Mouse (Mus musculus): Measurements from ENCODE around the gene Arid5b. TPM values are rescaled to one million over a fixed set of nuclear protein-coding genes. Genes with fewer than 3 reads are reported as not detected.

Gene Arid5b
- polyA plus RNA-seq, 1 experiment from 2014 or later = 64.8 TPM

- Histone ChIP-seq H3K4me1 (peaks cover 40% of the 10 kb centered on the region), H3K9me3 (no peaks in the 10 kb centered on the region), H3K27ac (no peak overlapping the region), H3K9ac (no peak overlapping the region), H3K4me2 (no peak overlapping the region), H3K27me3 (no peaks in the 10 kb centered on the region), H3K36me3 (peaks cover 6% of the 10 kb centered on the region; the same call in 1 of the 2 replicates), H3K4me3 (no peak overlapping the region)
- no peak for ATAC-seq (ENCODE audit: insufficient number of reproducible peaks, insufficient read depth, low FRiP score, low TSS enrichment, low read depth)
- 88% methylated on average over 6 of the region's 6 CpGs for WGBS
Measured at GRCm38 (mm10) chr10:68140306-68140705, 138.2 kb downstream of the Arid5b start.

DNA sequence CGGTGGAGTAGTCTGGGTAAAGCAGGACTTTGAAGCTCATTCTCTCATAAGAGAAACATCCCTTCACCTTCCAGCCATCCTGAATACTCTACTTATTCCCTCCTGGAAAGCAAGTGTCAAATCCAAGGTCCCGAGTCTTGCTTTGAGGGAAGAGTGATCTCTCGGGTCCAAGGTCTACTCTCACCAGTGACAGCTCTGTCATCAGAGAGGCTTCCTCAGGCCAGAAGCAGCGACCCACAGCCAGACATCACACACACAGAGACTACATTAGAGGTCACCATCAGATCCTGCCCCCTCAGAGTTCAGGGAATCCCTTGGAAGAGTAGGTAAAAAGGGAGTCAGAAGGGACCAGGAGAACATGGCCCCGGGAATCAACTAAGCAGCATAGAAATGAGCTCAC lies 140.4 kb downstream of the Arid5b start:
- Histone ChIP-seq H3K4me3 (no peak overlapping the region), H3K4me1 (peaks cover 39% of the 10 kb centered on the region), H3K9me3 (no peaks in the 10 kb centered on the region), H3K36me3 (peaks cover 11% of the 10 kb centered on the region), H3K27me3 (no peaks in the 10 kb centered on the region), H3K4me2 (no peak overlapping the region), H3K27ac (no peak overlapping the region), H3K9ac (no peak overlapping the region)
- ATAC-seq (ENCODE audit: insufficient number of reproducible peaks, insufficient read depth, low FRiP score, low TSS enrichment, low read depth) = no peak
- 92% methylated on average over 5 of the region's 5 CpGs for WGBS

DNA sequence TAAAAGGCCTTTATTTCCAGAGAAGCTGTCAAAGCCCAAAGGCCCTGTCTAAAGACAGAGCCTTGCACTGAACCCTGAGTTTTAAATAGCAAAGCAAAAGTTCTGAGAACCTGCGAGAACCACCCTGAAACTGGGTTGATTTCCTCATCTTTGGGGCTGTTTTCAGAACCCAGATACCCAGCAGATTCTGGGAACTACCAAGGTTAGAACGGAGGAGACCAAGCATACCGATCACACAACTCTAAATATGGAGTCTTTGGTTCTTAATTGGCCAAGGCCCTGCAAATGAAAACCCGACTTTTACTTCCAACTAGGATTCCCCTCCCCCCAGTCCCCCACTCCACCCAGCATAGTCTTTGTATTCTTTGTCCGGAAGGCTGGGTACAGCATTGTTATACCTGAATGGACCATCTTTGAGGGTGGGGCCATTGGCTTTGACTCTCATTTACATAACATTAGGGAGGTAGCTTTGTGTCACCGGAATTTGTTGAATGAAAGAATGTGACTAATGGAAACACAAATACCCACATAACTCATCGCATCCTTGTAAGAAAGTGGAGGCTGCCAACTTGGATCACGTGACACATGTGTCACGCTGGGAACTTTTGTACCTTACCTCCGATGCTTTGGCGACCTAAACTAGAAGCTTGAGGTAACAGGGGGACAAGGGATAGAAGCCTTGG lies 141.2 kb downstream of the Arid5b start:
- H3K9me3 ChIP-seq = no peaks in the 10 kb centered on the region
- H3K36me3 ChIP-seq = peaks cover 19% of the 10 kb centered on the region
- peaks cover 35% of the 10 kb centered on the region for H3K4me1 ChIP-seq
- no peak overlapping the region for H3K4me3 ChIP-seq
- peak overlapping the region; percentile 76 for H3K27ac ChIP-seq
- H3K4me2 ChIP-seq = peak overlapping the region; percentile 60
- no peaks in the 10 kb centered on the region for H3K27me3 ChIP-seq
- no peak for ATAC-seq (ENCODE audit: insufficient number of reproducible peaks, insufficient read depth, low FRiP score, low TSS enrichment, low read depth)
- H3K9ac ChIP-seq = peak overlapping the region; percentile 68; the same call in 1 of the 2 replicates
- WGBS = 51% methylated on average over 11 of the region's 11 CpGs

GRCm38 (mm10) chr10:68136480-68137083 lies 142.0 kb downstream of the Arid5b start:
- WGBS = 2% methylated on average over 18 of the region's 18 CpGs

DNA sequence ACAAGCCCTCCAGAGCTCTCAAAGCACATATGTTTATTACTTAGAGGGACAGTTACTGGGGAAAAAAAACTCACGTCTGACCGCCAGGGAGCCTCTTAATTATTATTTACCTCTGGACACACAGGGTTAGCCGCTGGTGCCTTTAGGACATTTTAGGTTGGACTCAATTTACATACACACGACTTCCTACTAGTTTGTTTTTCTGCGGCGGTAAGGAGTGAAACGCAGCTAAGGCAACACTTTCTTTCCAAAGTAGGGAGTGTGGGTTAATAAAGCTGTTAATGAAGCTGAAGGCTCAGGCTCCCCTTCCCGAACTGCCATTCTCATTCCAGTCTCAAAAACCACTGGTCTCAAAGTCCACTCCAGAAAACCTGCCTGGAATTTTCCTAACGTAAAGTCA lies 142.5 kb downstream of the Arid5b start:
- peak overlapping the region; percentile 68 for H3K9ac ChIP-seq
- 1% methylated on average over 9 of the region's 9 CpGs for WGBS
- H3K4me1 ChIP-seq = peaks cover 35% of the 10 kb centered on the region
- peak overlapping the region; percentile 76 for H3K27ac ChIP-seq
- H3K4me2 ChIP-seq = peak overlapping the region; percentile 60
- H3K4me3 ChIP-seq = peak overlapping the region; percentile 39
- peaks cover 31% of the 10 kb centered on the region for H3K36me3 ChIP-seq
- no peaks in the 10 kb centered on the region for H3K27me3 ChIP-seq
- no peaks in the 10 kb centered on the region for H3K9me3 ChIP-seq
- ATAC-seq (ENCODE audit: insufficient number of reproducible peaks, insufficient read depth, low FRiP score, low TSS enrichment, low read depth) = no peak

More at GRCm38 (mm10) chr10:68136480-68137083, 142.0 kb downstream of the Arid5b start:
- H3K9ac ChIP-seq = peak overlapping the region; percentile 68
- peak overlapping the region; percentile 76 for H3K27ac ChIP-seq
- H3K4me3 ChIP-seq = peak overlapping the region; percentile 39
- no peaks in the 10 kb centered on the region for H3K9me3 ChIP-seq
- H3K4me1 ChIP-seq = peaks cover 35% of the 10 kb centered on the region
- peaks cover 26% of the 10 kb centered on the region for H3K36me3 ChIP-seq
- peak; percentile 86 for ATAC-seq (ENCODE audit: insufficient number of reproducible peaks, insufficient read depth, low FRiP score, low TSS enrichment, low read depth)
- no peaks in the 10 kb centered on the region for H3K27me3 ChIP-seq
- peak overlapping the region; percentile 60 for H3K4me2 ChIP-seq

DNA sequence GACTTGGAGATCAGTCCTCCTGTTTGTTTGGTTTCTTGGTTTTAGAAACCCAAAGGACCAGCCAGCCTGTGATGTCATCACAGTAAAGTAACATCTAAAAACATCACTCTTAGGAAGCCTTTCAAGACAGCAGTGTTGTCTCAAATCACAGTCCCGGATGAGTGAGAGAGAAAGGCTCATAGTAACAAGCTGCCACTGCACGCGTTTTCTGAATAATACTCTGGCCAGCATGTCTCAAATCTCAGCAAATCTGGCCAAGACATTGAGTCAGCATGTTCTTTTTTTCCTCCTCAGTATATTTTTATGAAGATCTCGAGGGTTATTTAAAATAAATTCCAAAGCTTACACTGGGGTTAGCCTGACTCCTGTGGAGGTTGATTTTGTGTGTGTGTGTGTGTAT lies 143.1 kb downstream of the Arid5b start:
- H3K4me2 ChIP-seq = peak overlapping the region; percentile 60
- peaks cover 38% of the 10 kb centered on the region for H3K4me1 ChIP-seq
- H3K9ac ChIP-seq = no peak overlapping the region
- H3K36me3 ChIP-seq = peaks cover 32% of the 10 kb centered on the region
- H3K9me3 ChIP-seq = no peaks in the 10 kb centered on the region
- ATAC-seq (ENCODE audit: insufficient number of reproducible peaks, insufficient read depth, low FRiP score, low TSS enrichment, low read depth) = no peak
- peak overlapping the region; percentile 39 for H3K4me3 ChIP-seq
- 17% methylated on average over 4 of the region's 4 CpGs for WGBS
- H3K27me3 ChIP-seq = no peaks in the 10 kb centered on the region
- no peak overlapping the region for H3K27ac ChIP-seq

DNA sequence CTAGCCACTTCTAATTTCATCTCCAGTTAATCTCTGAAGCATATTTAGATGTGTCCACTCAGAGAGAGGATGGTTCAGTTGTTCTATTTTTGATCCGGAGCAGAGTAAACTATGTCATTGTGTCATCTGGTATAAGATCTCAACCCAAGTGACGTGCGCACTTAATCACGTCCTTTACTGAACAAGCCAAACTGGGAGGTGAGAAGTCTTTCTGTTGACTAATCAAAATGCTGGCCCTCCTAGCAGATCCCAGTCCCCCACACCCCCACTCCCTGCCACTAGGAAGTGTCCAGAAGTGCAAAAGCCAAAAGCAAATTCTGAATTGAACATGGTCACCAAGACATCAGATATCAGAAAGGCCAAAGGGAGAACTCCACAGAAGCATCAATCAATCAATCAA lies 144.0 kb downstream of the Arid5b start:
- peaks cover 32% of the 10 kb centered on the region for H3K36me3 ChIP-seq
- 80% methylated on average over 4 of the region's 4 CpGs for WGBS
- H3K4me1 ChIP-seq = peaks cover 47% of the 10 kb centered on the region
- H3K4me2 ChIP-seq = no peak overlapping the region
- no peaks in the 10 kb centered on the region for H3K27me3 ChIP-seq
- no peak overlapping the region for H3K9ac ChIP-seq
- no peak overlapping the region for H3K4me3 ChIP-seq
- H3K9me3 ChIP-seq = no peaks in the 10 kb centered on the region
- no peak for ATAC-seq (ENCODE audit: insufficient number of reproducible peaks, insufficient read depth, low FRiP score, low TSS enrichment, low read depth)
- no peak overlapping the region for H3K27ac ChIP-seq

DNA sequence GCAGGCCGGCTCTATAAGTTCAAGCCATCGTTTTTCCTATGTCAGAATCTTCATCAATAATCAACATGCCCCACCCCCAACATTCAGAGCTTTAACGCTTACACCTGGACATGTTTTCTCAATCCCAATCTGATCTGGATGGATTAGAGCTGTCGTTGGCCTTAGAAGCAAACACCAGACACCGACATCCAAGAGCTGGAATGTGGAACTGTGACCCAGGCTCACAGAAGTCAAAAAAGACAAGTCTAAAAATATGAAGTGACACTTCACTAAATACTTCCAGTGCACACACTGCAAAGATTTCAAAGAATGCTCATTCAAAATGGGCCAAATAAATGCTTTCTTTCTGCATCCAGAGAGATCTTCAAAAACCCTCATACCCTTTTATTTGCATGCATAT lies 144.5 kb downstream of the Arid5b start:
- ATAC-seq (ENCODE audit: insufficient number of reproducible peaks, insufficient read depth, low FRiP score, low TSS enrichment, low read depth) = no peak
- Histone ChIP-seq H3K36me3 (peaks cover 33% of the 10 kb centered on the region), H3K9ac (no peak overlapping the region), H3K4me3 (no peak overlapping the region), H3K4me2 (no peak overlapping the region), H3K4me1 (peaks cover 51% of the 10 kb centered on the region), H3K27me3 (no peaks in the 10 kb centered on the region), H3K27ac (no peak overlapping the region), H3K9me3 (no peaks in the 10 kb centered on the region)
- WGBS = 60% methylated on average over 5 of the region's 5 CpGs

GRCm38 (mm10) chr10:68132636-68133035 lies 145.9 kb downstream of the Arid5b start:
- Histone ChIP-seq H3K4me3 (no peak overlapping the region), H3K9me3 (no peaks in the 10 kb centered on the region), H3K4me2 (no peak overlapping the region), H3K27me3 (no peaks in the 10 kb centered on the region), H3K36me3 (peaks cover 30% of the 10 kb centered on the region), H3K4me1 (peaks cover 60% of the 10 kb centered on the region), H3K27ac (peak overlapping the region; percentile 4; the same call in 1 of the 2 replicates), H3K9ac (no peak overlapping the region)
- 85% methylated on average over 9 of the region's 9 CpGs for WGBS
- no peak for ATAC-seq (ENCODE audit: insufficient number of reproducible peaks, insufficient read depth, low FRiP score, low TSS enrichment, low read depth)

DNA sequence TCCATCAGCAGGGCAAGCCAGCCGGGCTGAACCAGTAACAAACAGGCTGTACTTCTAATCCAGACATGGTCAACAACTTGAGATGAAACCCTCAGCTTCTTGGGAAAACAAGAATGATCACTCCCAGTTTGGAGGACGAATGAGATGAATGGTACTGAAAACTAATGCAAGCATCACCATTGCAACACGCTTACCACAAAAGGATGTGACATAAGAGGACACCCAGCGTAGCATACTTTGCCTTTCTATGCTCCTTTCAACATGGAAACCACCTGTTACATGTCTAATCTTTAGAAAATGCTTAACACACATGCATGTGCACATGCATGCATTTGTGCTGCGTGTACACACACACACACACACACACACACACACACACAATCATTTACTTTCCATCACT lies 146.4 kb downstream of the Arid5b start:
- 92% methylated on average over 5 of the region's 5 CpGs for WGBS
- Histone ChIP-seq H3K9ac (no peak overlapping the region), H3K4me1 (peaks cover 60% of the 10 kb centered on the region), H3K27me3 (no peaks in the 10 kb centered on the region), H3K36me3 (peaks cover 30% of the 10 kb centered on the region), H3K4me3 (no peak overlapping the region), H3K4me2 (no peak overlapping the region), H3K27ac (no peak overlapping the region), H3K9me3 (no peaks in the 10 kb centered on the region)
- no peak for ATAC-seq (ENCODE audit: insufficient number of reproducible peaks, insufficient read depth, low FRiP score, low TSS enrichment, low read depth)

- H3K36me3 ChIP-seq = peaks cover 30% of the 10 kb centered on the region
Measured at GRCm38 (mm10) chr10:68129651-68130050, 148.9 kb downstream of the Arid5b start.

DNA sequence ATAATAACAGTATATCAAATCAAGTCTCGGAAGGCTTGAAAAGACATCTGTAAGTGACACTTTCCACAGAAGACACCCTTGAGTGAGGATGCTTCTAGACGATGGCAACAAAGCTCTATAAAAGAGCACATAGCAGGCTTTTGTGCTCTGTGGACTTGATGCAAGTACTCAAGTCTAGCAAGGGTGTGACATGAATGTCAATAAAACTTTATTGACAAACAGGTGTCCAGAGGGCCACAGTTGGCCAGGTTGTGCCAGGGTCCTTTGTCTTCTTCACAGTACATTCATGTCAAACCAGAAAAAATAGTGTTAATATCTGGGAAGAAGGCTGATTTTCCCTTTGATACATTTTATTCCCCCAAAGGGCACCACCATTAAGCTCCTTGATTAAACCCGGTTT lies 149.5 kb downstream of the Arid5b start:
- Histone ChIP-seq H3K27ac (0 out of 2 replicates have a peak overlapping the region, but pooled peaks have one; percentile 23), H3K27me3 (no peaks in the 10 kb centered on the region), H3K36me3 (peaks cover 36% of the 10 kb centered on the region), H3K4me2 (no peak overlapping the region), H3K9me3 (no peaks in the 10 kb centered on the region), H3K4me3 (no peak overlapping the region), H3K9ac (no peak overlapping the region), H3K4me1 (peaks cover 47% of the 10 kb centered on the region)
- no peak for ATAC-seq (ENCODE audit: insufficient number of reproducible peaks, insufficient read depth, low FRiP score, low TSS enrichment, low read depth)
- WGBS = 85% methylated on average over 3 of the region's 3 CpGs

More at GRCm38 (mm10) chr10:68129651-68130050, 148.9 kb downstream of the Arid5b start:
- WGBS = 51% methylated on average over 7 of the region's 7 CpGs
- Histone ChIP-seq H3K27me3 (no peaks in the 10 kb centered on the region), H3K9me3 (no peaks in the 10 kb centered on the region), H3K27ac (no peak overlapping the region), H3K9ac (no peak overlapping the region), H3K4me3 (no peak overlapping the region), H3K4me1 (peaks cover 49% of the 10 kb centered on the region), H3K4me2 (no peak overlapping the region)
- ATAC-seq (ENCODE audit: insufficient number of reproducible peaks, insufficient read depth, low FRiP score, low TSS enrichment, low read depth) = no peak
